Mouse (Mus musculus) limb, embryonic 14.5 days (tissue): ENCODE measurements around the gene Rrp7a. TPM values are rescaled to one million over a fixed set of nuclear protein-coding genes. Genes with fewer than 3 reads are reported as not detected.

ENCODE experiments used
- ATAC-seq: fragments of 200-750 bp; cut with Nextera tagmentation; 2 replicates; pipeline ENCODE4 v1.8.0; 2017; ENCODE audit warnings: low read depth, moderate number of reproducible peaks, moderate TSS enrichment; ENCODE audit not compliant: low FRiP score
- DNase-seq: peaks from one replicate; pipeline ENCODE4 v3.0.0-alpha.2; 2015; ENCODE audit warnings: low spot score
- H3K27ac ChIP-seq: fragments of 300-500 bp; sonication (generic); replicated peaks from 2 replicates; pipeline ENCODE4 v1.5.1; 2014; ENCODE audit warnings: low read depth, mild to moderate bottlenecking, low read length, moderate library complexity, mixed read lengths
- H3K27me3 ChIP-seq: fragments of 300-500 bp; sonication (generic); 2 replicates; pipeline ENCODE4 v1.6.1; 2014; ENCODE audit warnings: low read length, mixed read lengths; ENCODE audit not compliant: control insufficient read depth, insufficient read depth
- H3K36me3 ChIP-seq: fragments of 300-500 bp; sonication (generic); 2 replicates; pipeline ENCODE4 v1.6.1; 2014; ENCODE audit warnings: mild to moderate bottlenecking, low read length, moderate library complexity, mixed read lengths; ENCODE audit not compliant: control insufficient read depth, insufficient read depth
- H3K4me1 ChIP-seq: fragments of 300-500 bp; sonication (generic); 2 replicates; pipeline ENCODE4 v1.6.1; 2014; ENCODE audit warnings: antibody characterized with exemption, low read length, mixed read lengths; ENCODE audit not compliant: control insufficient read depth, insufficient read depth
- H3K4me2 ChIP-seq: fragments of 300-500 bp; sonication (generic); replicated peaks from 2 replicates; pipeline ENCODE4 v1.6.1; 2014; ENCODE audit warnings: low read depth, mild to moderate bottlenecking, low read length, moderate library complexity; ENCODE audit not compliant: severe bottlenecking
- H3K4me3 ChIP-seq: fragments of 300-500 bp; sonication (generic); replicated peaks from 2 replicates; pipeline ENCODE4 v1.5.1; 2014; ENCODE audit warnings: low read length
- H3K9ac ChIP-seq: fragments of 300-500 bp; sonication (generic); 2 replicates; pipeline ENCODE4 v1.6.1; 2014; ENCODE audit warnings: mild to moderate bottlenecking, low read depth, low read length, moderate library complexity; ENCODE audit not compliant: severe bottlenecking
- H3K9me3 ChIP-seq: fragments of 300-500 bp; sonication (generic); 2 replicates; pipeline ENCODE4 v1.6.1; 2016; ENCODE audit warnings: low read length; ENCODE audit not compliant: control insufficient read depth
- POLR2A ChIP-seq: fragments of 200-500 bp; IDR thresholded peaks from 2 replicates; pipeline ENCODE4 v1.8.0; 2012; ENCODE audit warnings: inconsistent platforms, mild to moderate bottlenecking, moderate library complexity, borderline replicate concordance; ENCODE audit not compliant: insufficient read depth, insufficient read length; ENCODE audit errors: extremely low read depth
- WGBS: fragments of 180-500 bp; shearing (Covaris S2); extraction: QIAGEN DNeasy Blood & Tissue Kit; methylation state at CpG from one replicate; pipeline ENCODE4 v1.1.7; 2014; 5-methylcytosine and 5-hydroxymethylcytosine counted together
- polyA plus RNA-seq, 2 experiments: library from polyadenylated mRNA; depleted of rRNA in 1 of 2; stranded (reverse) in 1 of 2; unstranded in 1 of 2; fragments of >200 nt; fragmentation: Nextera tagmentation in 1 of 2; extraction: Ambion mirVana in 1 of 2; gene quantifications; 2 replicates each; pipeline versions ENCODE4 v1.2.1 to v1.2.3; 2012 to 2014

The Rrp7a gene
- polyA plus RNA-seq, 2 experiments = 60.9 to 82.1 TPM

DNA sequence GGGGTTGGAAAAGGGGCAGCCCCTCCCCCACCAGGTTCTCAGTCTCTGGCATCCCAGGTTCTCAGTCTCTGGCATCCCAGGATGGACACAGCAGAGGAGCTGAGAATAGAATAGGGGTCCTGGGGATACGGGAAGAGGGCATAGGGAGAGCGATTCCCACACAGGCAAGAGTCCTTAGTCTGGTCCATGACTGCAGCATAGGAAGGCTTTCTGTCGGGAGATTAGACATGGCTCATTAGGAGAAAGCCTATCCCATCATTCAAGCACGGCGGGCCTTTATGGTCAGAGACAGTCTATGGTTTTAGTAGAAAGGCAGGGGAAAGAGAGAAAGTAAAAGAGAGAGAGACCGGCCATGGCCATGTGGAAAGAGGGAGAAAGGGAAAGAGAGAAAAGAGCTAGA lies 14.8 kb downstream of the Rrp7a start:
- TF ChIP-seq POLR2A = no peak
- Histone ChIP-seq H3K9me3 (no peaks in the 10 kb centered on the region), H3K9ac (no peak overlapping the region), H3K4me3 (no peak overlapping the region), H3K36me3 (peaks cover 9% of the 10 kb centered on the region; the same call in 1 of the 2 replicates), H3K27me3 (no peaks in the 10 kb centered on the region), H3K4me2 (no peak overlapping the region), H3K4me1 (peaks cover 2% of the 10 kb centered on the region; the same call in 1 of the 2 replicates), H3K27ac (no peak overlapping the region)
- ATAC-seq = no peak
- WGBS = 69% methylated on average over 6 of the region's 6 CpGs
- DNase-seq = no peak

DNA sequence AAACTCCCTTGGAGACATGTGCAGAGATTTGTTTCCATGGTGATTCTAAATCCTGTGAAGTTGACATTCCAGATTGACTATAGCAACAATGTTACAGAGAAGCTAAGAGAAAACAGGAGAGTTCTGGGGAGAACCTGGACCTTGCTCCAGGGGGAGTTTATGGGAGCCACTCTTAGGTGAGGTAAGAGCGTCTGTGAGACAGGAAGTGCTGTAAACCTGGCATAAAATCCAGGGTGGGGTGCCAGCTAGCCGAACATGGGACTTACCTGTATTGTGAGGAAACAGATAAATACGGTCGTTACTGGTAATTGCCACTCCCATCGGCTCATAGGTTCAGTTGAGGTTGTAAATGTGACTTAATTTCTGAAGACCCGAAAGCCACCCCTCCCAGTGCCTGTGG lies 16.2 kb downstream of the Rrp7a start:
- H3K4me3 ChIP-seq = no peak overlapping the region
- no peaks in the 10 kb centered on the region for H3K27me3 ChIP-seq
- no peaks in the 10 kb centered on the region for H3K9me3 ChIP-seq
- DNase-seq (no peak), ATAC-seq (no peak)
- no peak overlapping the region for H3K27ac ChIP-seq
- no peak overlapping the region for H3K4me2 ChIP-seq
- WGBS = 47% methylated on average over 6 of the region's 6 CpGs
- H3K9ac ChIP-seq = no peak overlapping the region
- H3K36me3 ChIP-seq = peaks cover 9% of the 10 kb centered on the region; the same call in 1 of the 2 replicates
- H3K4me1 ChIP-seq = no peaks in the 10 kb centered on the region
- no peak for TF ChIP-seq POLR2A

DNA sequence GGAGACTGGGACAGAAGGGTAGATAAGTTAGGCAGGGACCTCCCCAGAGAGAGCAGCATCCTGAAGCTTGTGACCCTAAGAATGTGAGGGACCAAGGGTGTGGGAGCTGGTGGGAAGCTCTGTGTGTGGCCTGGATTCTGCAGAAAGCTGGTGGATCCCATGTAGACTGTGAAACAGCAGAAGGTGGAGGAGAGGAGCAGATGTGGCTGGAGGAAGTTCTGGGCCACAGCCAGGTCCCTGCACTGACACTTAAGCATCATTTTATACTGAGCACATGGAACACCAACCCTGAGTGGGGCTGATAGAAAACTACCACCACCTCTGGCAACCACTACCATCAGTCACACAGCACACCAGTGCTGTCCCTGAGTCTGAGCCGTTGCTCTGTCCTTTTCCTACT lies 19.5 kb downstream of the Rrp7a start:
- H3K36me3 ChIP-seq = peaks cover 9% of the 10 kb centered on the region; the same call in 1 of the 2 replicates
- no peak overlapping the region for H3K4me2 ChIP-seq
- WGBS = 38% methylated on average over 1 of the region's 1 CpGs
- no peak for TF ChIP-seq POLR2A
- DNase-seq (no peak), ATAC-seq (no peak)
- H3K9me3 ChIP-seq = no peaks in the 10 kb centered on the region
- no peaks in the 10 kb centered on the region for H3K27me3 ChIP-seq
- H3K9ac ChIP-seq = no peak overlapping the region
- peaks cover 8% of the 10 kb centered on the region; the same call in 1 of the 2 replicates for H3K4me1 ChIP-seq
- no peak overlapping the region for H3K4me3 ChIP-seq
- H3K27ac ChIP-seq = no peak overlapping the region

GRCm38 (mm10) chr15:83100332-83100662 lies 22.3 kb downstream of the Rrp7a start:
- peaks cover 8% of the 10 kb centered on the region; the same call in 1 of the 2 replicates for H3K4me1 ChIP-seq
- H3K4me3 ChIP-seq = peak overlapping the region; percentile 50
- peak overlapping the region; percentile 79 for H3K4me2 ChIP-seq
- TF ChIP-seq POLR2A = no peak
- no peak for ATAC-seq
- peak overlapping the region; percentile 71 for H3K9ac ChIP-seq
- WGBS = under 1% methylated on average over 8 of the region's 8 CpGs
- no peaks in the 10 kb centered on the region for H3K9me3 ChIP-seq
- H3K27me3 ChIP-seq = no peaks in the 10 kb centered on the region
- H3K27ac ChIP-seq = 0 out of 2 replicates have a peak overlapping the region, but pooled peaks have one; percentile 35
- DNase-seq = no peak
- no peaks in the 10 kb centered on the region for H3K36me3 ChIP-seq

- peak overlapping the region; percentile 50 for H3K4me3 ChIP-seq
- H3K36me3 ChIP-seq = no peaks in the 10 kb centered on the region
- peaks cover 8% of the 10 kb centered on the region; the same call in 1 of the 2 replicates for H3K4me1 ChIP-seq
- peak overlapping the region; percentile 79 for H3K4me2 ChIP-seq
- TF ChIP-seq POLR2A = peak; percentile 62; the same call in 1 of the 2 replicates
- H3K27ac ChIP-seq = 0 out of 2 replicates have a peak overlapping the region, but pooled peaks have one; percentile 35
- WGBS = 3% methylated on average over 31 of the region's 31 CpGs
- H3K9ac ChIP-seq = peak overlapping the region; percentile 71
- DNase-seq = peak; percentile 89
- no peaks in the 10 kb centered on the region for H3K9me3 ChIP-seq
- no peaks in the 10 kb centered on the region for H3K27me3 ChIP-seq
- ATAC-seq = peak; percentile 92
Observed at GRCm38 (mm10) chr15:83099533-83100331, 22.9 kb downstream of the Rrp7a start.
